Mouse (Mus musculus) forebrain, embryonic 10.5 days (tissue): Measurements from ENCODE around the gene Tex14. TPM values are rescaled to one million over a fixed set of nuclear protein-coding genes. Genes with fewer than 3 reads are reported as not detected.
A peak's percentile ranks its signal among the peaks of the same experiment; 100 is the strongest.
"Not testable (repeated sequence)": the region's sequence is repeated elsewhere in the genome, so short reads cannot be mapped to it uniquely, and the experiment has no call there.

Experiments used
- DNase-seq: peaks from one replicate; pipeline ENCODE4 v3.0.0-alpha.2; 2017; ENCODE audit warnings: low spot score; ENCODE audit errors: extremely low spot score
- H3K27ac ChIP-seq: fragments of 300-500 bp; sonication (generic); 2 replicates; pipeline ENCODE4 v1.5.1; 2016; ENCODE audit warnings: mild to moderate bottlenecking
- H3K27me3 ChIP-seq: fragments of 300-500 bp; sonication (generic); 2 replicates; pipeline ENCODE4 v1.6.1; 2016; ENCODE audit warnings: mild to moderate bottlenecking; ENCODE audit not compliant: poor library complexity, severe bottlenecking
- H3K36me3 ChIP-seq: fragments of 300-500 bp; sonication (generic); replicated peaks from 2 replicates; pipeline ENCODE4 v1.6.1; 2016; ENCODE audit warnings: mild to moderate bottlenecking, moderate library complexity
- H3K4me1 ChIP-seq: fragments of 300-500 bp; sonication (generic); 2 replicates; pipeline ENCODE4 v1.6.1; 2016
- H3K4me3 ChIP-seq: fragments of 300-500 bp; sonication (generic); 2 replicates; pipeline ENCODE4 v1.5.1; 2016; ENCODE audit warnings: mild to moderate bottlenecking, moderate library complexity
- H3K9me3 ChIP-seq: fragments of 300-500 bp; sonication (generic); 2 replicates; pipeline ENCODE4 v1.6.1; 2016; ENCODE audit warnings: mild to moderate bottlenecking, moderate library complexity
- WGBS: fragments of 180-500 bp; shearing (Covaris S2); methylation state at CpG from one replicate; pipeline ENCODE4 v1.1.7; 2016; 5-methylcytosine and 5-hydroxymethylcytosine counted together
- polyA plus RNA-seq: library from polyadenylated mRNA; unstranded; fragments of >200 nt; fragmentation: Nextera tagmentation; extraction: Ambion mirVana; gene quantifications from 2 replicates; pipeline ENCODE4 v1.2.1, GENCODE M21; 2016

Tex14 gene
- polyA plus RNA-seq, 1 experiment from 2014 or later: not detected

- Histone ChIP-seq H3K4me3 (no peak overlapping the region), H3K27me3 (no peaks in the 10 kb centered on the region)
These were observed 24.5 kb downstream of the Tex14 start for GRCm38 (mm10) chr11:87429363-87429762.

GRCm38 (mm10) chr11:87430374-87430773 lies 25.5 kb downstream of the Tex14 start:
- H3K27me3 ChIP-seq: no peaks in the 10 kb centered on the region
- no peak overlapping the region for H3K27ac ChIP-seq
- DNase-seq: no peak
- WGBS: 75% methylated on average over 2 of the region's 2 CpGs
- no peaks in the 10 kb centered on the region for H3K9me3 ChIP-seq
- H3K4me1 ChIP-seq: peaks cover 20% of the 10 kb centered on the region
- no peaks in the 10 kb centered on the region for H3K36me3 ChIP-seq
- no peak overlapping the region for H3K4me3 ChIP-seq

More at GRCm38 (mm10) chr11:87429363-87429762, 24.5 kb downstream of the Tex14 start:
- Histone ChIP-seq H3K27ac (no peak overlapping the region), H3K9me3 (no peaks in the 10 kb centered on the region), H3K36me3 (no peaks in the 10 kb centered on the region), H3K4me1 (peaks cover 20% of the 10 kb centered on the region)
- DNase-seq: no peak
- WGBS: 85% methylated on average over 4 of the region's 4 CpGs

- WGBS: 88% methylated on average over 8 of the region's 8 CpGs
- H3K36me3 ChIP-seq: not testable (repeated sequence)
These were observed 26.9 kb downstream of the Tex14 start for GRCm38 (mm10) chr11:87431813-87432212.

GRCm38 (mm10) chr11:87432447-87432846 lies 27.6 kb downstream of the Tex14 start:
- no peaks in the 10 kb centered on the region for H3K9me3 ChIP-seq
- no peak overlapping the region for H3K27ac ChIP-seq
- H3K4me1 ChIP-seq: peaks cover 15% of the 10 kb centered on the region
- DNase-seq: no peak
- H3K4me3 ChIP-seq: no peak overlapping the region
- H3K27me3 ChIP-seq: no peaks in the 10 kb centered on the region
- no peaks in the 10 kb centered on the region for H3K36me3 ChIP-seq
- WGBS: 69% methylated on average over 1 of the region's 1 CpGs

More at GRCm38 (mm10) chr11:87431813-87432212, 26.9 kb downstream of the Tex14 start:
- H3K27me3 ChIP-seq, H3K4me3 ChIP-seq, H3K9me3 ChIP-seq, DNase-seq, H3K27ac ChIP-seq: not testable (repeated sequence)
- peaks cover 16% of the 10 kb centered on the region for H3K4me1 ChIP-seq

GRCm38 (mm10) chr11:87432933-87433669 lies 28.2 kb downstream of the Tex14 start:
- 56% methylated on average over 6 of the region's 6 CpGs for WGBS
- no peaks in the 10 kb centered on the region for H3K36me3 ChIP-seq
- no peaks in the 10 kb centered on the region for H3K9me3 ChIP-seq
- H3K27me3 ChIP-seq: no peaks in the 10 kb centered on the region
- no peak for DNase-seq
- no peak overlapping the region for H3K4me3 ChIP-seq
- H3K4me1 ChIP-seq: peaks cover 11% of the 10 kb centered on the region
- no peak overlapping the region for H3K27ac ChIP-seq

GRCm38 (mm10) chr11:87435107-87435506 lies 30.2 kb downstream of the Tex14 start:
- H3K36me3 ChIP-seq, H3K27ac ChIP-seq, H3K27me3 ChIP-seq, H3K9me3 ChIP-seq, DNase-seq, H3K4me3 ChIP-seq: not testable (repeated sequence)
- 91% methylated on average over 2 of the region's 2 CpGs for WGBS
- H3K4me1 ChIP-seq: peaks cover 16% of the 10 kb centered on the region

GRCm38 (mm10) chr11:87436326-87437232 lies 31.7 kb downstream of the Tex14 start:
- Histone ChIP-seq H3K36me3 (no peaks in the 10 kb centered on the region), H3K27ac (no peak overlapping the region), H3K4me3 (no peak overlapping the region), H3K9me3 (no peaks in the 10 kb centered on the region), H3K27me3 (peaks cover 5% of the 10 kb centered on the region), H3K4me1 (peaks cover 27% of the 10 kb centered on the region)
- DNase-seq: no peak
- 73% methylated on average over 5 of the region's 5 CpGs for WGBS

- 91% methylated on average over 10 of the region's 10 CpGs for WGBS
- no peak for DNase-seq
- Histone ChIP-seq H3K36me3 (no peaks in the 10 kb centered on the region), H3K4me3 (no peak overlapping the region), H3K27me3 (peaks cover 13% of the 10 kb centered on the region), H3K27ac (no peak overlapping the region), H3K4me1 (peaks cover 27% of the 10 kb centered on the region), H3K9me3 (no peaks in the 10 kb centered on the region)
These were observed 35.0 kb downstream of the Tex14 start for GRCm38 (mm10) chr11:87439796-87440420.

- Histone ChIP-seq H3K4me3 (peak overlapping the region; percentile 45), H3K27ac (peak overlapping the region; percentile 82), H3K4me1 (peaks cover 30% of the 10 kb centered on the region), H3K27me3 (peaks cover 13% of the 10 kb centered on the region)
- DNase-seq: peak; percentile 70
- H3K9me3 ChIP-seq, H3K36me3 ChIP-seq: not testable (repeated sequence)
- under 1% methylated on average over 33 of the region's 62 CpGs for WGBS
These were observed 37.9 kb downstream of the Tex14 start for GRCm38 (mm10) chr11:87442643-87443372.

- H3K4me1 ChIP-seq: peaks cover 30% of the 10 kb centered on the region
- no peaks in the 10 kb centered on the region for H3K36me3 ChIP-seq
- peak; percentile 68 for DNase-seq
- H3K4me3 ChIP-seq: no peak overlapping the region
- no peak overlapping the region for H3K27ac ChIP-seq
- no peaks in the 10 kb centered on the region for H3K9me3 ChIP-seq
- WGBS: under 1% methylated on average over 5 of the region's 5 CpGs
- H3K27me3 ChIP-seq: peaks cover 13% of the 10 kb centered on the region
These were observed 38.6 kb downstream of the Tex14 start for GRCm38 (mm10) chr11:87443373-87443883.

GRCm38 (mm10) chr11:87444056-87444455 lies 39.2 kb downstream of the Tex14 start:
- Histone ChIP-seq H3K27me3 (peaks cover 13% of the 10 kb centered on the region), H3K4me1 (peaks cover 30% of the 10 kb centered on the region)
- 74% methylated on average over 10 of the region's 10 CpGs for WGBS
- not testable (repeated sequence) for H3K27ac ChIP-seq, DNase-seq, H3K36me3 ChIP-seq, H3K4me3 ChIP-seq, H3K9me3 ChIP-seq
